Mouse (Mus musculus): ENCODE results near the gene Kcnab1.

Kcnab1 gene

GRCm38 (mm10) chr3:65316738-65317137, 207.6 kb downstream of the Kcnab1 start:
- in situ Hi-C loops (cut with MboI, MseI): no loop called here

- in situ Hi-C loops (cut with MboI, MseI): no loop called here
Observed at GRCm38 (mm10) chr3:65317876-65318537, 208.8 kb downstream of the Kcnab1 start.

- in situ Hi-C loops (cut with MboI, MseI): no loop called here
Observed at GRCm38 (mm10) chr3:65319248-65320008, 210.2 kb downstream of the Kcnab1 start.

GRCm38 (mm10) chr3:65320990-65321389, 211.8 kb downstream of the Kcnab1 start:
- in situ Hi-C loops (cut with MboI, MseI): no loop called here

- in situ Hi-C loops (cut with MboI, MseI): no loop called here
Observed at GRCm38 (mm10) chr3:65321981-65322779, 213.0 kb downstream of the Kcnab1 start.

DNA sequence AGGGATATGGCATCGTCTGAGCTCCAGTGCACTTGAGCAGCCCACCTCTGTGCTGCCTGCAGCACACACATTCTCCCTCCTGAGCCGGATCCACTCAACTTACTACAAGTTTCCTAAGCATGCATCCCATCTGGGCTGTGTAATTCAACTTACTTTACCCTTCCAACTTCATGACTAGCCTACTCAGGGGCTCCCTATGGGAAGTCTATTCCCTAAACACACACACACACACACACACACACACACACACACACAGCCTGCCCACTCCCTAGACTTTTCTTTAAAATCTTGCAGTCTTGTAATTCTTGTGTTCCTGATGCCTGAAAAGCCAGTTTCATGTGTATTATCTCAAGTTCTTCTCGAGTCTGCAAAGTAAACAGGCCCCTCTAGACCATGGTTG, 216.1 kb downstream of the Kcnab1 start:
- in situ Hi-C loops (cut with MboI, MseI): no loop called here

GRCm38 (mm10) chr3:65328814-65329213, 219.6 kb downstream of the Kcnab1 start:
- in situ Hi-C loops (cut with MboI, MseI): no loop called here

DNA sequence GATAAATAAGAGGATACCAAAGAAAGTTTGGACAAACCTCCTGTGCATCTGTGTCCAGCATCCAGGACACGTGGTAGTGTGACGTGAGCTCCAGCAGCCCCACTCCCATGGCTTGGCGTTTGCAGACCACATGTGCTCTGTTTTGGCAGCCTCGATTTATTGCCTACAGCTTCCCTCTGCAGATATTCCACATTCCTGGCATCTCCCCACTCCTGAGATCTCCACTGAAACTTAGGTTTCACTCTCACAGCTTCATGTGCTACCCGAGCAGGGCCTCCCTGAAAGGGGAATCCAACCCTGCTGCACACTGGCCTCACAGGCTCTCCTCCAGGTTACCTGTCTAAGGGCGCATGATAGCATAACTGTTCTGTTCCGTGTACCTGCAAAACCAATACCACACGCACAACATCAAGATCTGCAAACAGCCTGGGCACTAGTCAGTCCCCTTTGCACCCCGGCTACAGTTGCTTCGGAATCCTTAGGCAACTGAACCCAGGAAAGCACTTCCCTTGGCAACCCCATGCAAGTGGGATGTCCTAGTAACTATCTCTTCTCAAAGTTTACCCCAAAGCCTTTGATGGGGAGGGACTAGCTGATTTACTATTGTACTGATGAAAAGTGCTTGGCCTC, 228.8 kb downstream of the Kcnab1 start:
- in situ Hi-C loops (cut with MboI, MseI): no loop called here

GRCm38 (mm10) chr3:65340173-65340951, 231.2 kb downstream of the Kcnab1 start:
- in situ Hi-C loops (cut with MboI, MseI): no loop called here

- in situ Hi-C loops (cut with MboI, MseI): no loop called here
Observed at GRCm38 (mm10) chr3:65346176-65346575, 237.0 kb downstream of the Kcnab1 start.

DNA sequence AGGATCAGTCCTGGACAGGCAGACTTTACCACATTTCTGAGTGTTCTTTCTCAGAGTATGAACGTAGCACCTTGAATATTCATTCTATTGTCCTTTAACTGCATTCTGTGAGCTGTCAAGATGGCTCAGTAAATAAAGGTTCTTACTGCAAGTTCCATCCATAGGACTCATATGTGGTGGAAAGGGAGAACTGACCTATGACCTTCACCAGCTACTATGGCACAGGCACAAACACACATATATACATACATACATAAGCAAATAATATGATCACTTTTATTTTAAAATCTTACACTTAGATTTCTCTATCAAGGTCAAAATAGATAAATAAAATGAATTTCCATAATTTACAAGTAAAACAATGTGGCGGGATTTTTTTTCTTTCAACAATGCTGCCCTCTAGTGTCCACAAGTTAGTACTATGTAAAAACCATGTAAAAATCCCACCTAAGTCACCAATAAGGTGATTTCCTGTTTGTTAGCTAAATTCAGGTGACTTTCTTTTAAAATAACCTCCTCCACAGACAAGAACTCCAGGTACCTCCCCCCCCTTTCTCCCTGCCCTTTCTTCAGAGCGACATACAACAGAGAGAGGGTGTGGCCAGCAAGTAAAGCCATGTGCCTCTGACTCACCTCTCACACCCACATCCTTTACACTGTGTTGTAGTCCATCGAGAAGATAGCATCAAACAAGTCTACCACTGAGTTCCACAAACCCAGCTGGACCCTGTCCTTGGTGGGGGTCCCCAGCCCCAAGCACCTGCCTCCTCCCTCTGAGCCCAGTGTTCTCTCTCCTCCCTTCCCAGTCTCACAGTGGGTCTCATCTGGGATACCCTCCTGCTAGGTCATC, 243.3 kb downstream of the Kcnab1 start:
- in situ Hi-C loops (cut with MboI, MseI): no loop called here

DNA sequence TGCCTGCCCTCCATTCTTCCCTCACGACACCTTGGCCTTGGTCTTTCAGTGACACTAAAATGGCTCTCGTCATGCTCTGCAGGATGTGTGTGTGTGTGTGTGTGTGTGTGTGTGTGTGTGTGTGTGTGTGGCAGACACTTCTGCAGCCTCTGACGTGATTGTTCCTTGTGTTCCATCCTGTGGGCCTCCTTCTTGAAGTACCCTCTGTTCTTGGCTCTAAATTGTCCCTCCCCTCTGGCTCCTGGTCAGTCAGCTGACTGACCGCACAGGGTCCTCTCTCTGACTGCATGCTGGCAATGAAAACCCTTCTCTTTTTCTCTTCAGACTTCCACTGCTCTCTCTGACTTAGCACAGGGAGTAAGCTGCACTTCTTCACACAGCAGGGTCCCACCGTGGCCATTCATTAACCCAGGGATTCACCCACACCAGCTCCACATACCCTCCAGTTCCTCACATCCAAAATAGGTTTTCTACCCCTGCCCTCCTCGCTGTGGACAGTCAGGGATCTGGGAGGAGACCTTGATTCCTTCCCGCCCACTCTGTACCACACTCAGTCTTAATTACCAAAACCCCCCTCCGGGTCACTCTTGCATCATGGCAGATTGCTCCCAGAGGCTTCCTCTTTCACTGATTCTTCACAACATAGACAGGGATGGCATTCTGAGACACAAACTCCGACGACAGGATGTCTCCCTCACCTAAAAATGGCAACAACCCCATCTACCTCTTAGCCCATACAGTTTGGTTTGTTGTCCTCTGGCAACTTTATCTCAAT, 244.3 kb downstream of the Kcnab1 start:
- in situ Hi-C loops (cut with MboI, MseI): no loop called here

DNA sequence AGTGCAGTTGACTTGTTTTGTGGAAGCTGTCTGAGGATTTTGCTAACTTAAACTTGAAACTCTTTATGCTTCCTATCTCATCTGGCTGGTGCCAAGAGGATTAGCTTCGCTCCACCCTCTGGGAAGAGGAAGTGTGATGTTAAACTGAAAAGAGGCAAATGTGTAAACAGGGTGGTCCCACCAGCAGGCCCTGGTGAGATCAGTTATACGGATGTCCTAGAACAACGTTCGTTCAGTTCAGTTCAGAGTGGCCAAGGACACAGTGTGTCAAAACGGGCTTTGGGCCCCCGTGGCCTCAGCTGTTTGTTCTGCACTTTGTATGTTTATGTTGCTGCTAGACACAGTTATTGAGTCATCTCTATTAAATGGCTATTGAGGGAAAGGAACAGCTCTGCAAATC, 246.3 kb downstream of the Kcnab1 start:
- in situ Hi-C loops (cut with MboI, MseI): no loop called here

- in situ Hi-C loops (cut with MboI, MseI): no loop called here
Observed at GRCm38 (mm10) chr3:65358275-65358674, 249.1 kb downstream of the Kcnab1 start.

GRCm38 (mm10) chr3:65358841-65359240, 249.7 kb downstream of the Kcnab1 start:
- in situ Hi-C loops (cut with MboI, MseI): no loop called here

DNA sequence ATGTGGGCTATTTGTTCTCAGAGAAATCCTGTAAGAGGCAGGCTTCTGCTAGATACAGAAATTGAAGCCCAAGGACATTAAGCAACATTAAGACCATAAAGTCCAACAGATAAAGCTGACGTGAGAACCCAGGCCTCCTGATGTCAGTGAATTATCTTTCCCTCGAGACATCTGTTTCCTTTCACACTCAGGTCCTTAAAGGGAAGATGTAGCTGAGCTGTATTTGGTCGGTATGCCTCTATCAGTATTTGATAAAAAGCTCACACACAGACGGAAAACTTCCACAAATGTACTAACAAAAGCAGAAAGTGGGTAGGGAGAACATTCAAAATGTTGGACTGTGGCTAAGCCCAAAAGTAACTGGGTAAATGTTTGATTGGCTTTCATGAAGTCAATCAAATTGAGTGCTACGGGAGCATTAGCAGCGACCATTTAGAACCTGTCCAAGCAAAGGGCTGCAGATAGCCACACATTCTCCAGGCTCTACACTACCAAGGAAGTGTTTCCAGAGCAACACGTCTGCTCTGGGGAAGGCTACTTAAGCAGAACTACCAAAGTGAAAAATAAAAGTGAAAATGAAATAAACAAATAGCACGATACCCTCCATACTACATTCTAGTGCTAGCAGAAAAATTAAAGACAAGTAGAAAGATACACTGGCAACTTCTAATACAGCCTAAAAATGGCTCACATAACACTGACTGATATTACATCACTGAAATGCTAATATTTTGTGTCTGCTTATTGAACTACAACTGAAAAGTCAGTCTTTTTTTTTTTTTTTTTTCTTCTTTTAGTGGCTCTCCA, 251.2 kb downstream of the Kcnab1 start:
- in situ Hi-C loops (cut with MboI, MseI): no loop called here

DNA sequence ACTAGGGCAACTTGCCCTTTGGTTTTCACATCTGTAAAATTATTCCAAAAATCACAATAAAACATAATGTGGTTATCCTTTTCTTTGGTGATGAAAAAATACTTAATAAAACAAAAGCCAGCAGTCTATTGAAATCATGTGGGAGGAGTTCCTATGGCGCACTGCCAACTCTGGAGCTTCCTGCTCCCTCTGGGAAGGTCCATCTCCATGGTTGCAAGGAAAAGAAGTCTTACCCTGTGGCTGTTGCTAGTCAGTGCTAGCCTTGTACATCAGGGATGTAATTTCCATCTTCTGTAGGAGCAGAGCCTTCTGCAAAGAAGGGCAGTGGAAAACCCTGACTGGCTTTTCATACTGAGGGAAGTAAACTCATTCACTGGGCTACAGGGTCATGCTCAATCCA, 254.3 kb downstream of the Kcnab1 start:
- in situ Hi-C loops (cut with MboI, MseI): no loop called here

DNA sequence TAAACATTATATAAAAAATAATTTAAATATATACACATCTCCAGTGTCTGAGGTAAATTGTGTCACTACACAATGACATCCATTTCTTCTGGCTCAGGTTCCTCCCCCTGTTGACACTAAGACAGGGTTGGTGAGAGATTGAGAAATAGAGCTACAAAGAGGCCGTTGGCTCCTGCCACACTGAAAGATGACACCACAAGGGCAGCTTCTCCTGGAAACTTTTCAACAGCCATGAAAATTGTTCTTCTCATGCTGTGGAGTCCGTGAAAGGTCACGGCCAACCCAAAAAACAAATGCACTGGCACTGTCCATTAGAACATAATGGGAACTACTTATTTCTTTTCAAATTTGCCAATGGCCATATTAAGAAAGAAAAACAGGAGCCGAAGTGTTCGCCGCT, 256.0 kb downstream of the Kcnab1 start:
- in situ Hi-C loops (cut with MboI, MseI): no loop called here
